Mouse (Mus musculus) spleen, adult 2 months (tissue): ENCODE measurements around the gene Klhl7. TPM values are rescaled to one million over a fixed set of nuclear protein-coding genes. Genes with fewer than 3 reads are reported as not detected.

Experiments
- DNase-seq, 2 experiments: peaks; one replicate each; pipeline versions ENCODE4 v3.0.0 to v3.0.0-alpha.2; 2012 to 2021; ENCODE audit warnings: low spot score in 2 of 2, low read depth in 1 of 2
- H3K27ac ChIP-seq: fragments of 200-500 bp; 2 replicates; pipeline ENCODE4 v1.5.1; 2012; ENCODE audit warnings: low read length, inconsistent platforms; ENCODE audit not compliant: insufficient read depth
- H3K27me3 ChIP-seq: fragments of 200-500 bp; 2 replicates; pipeline ENCODE4 v1.6.1; 2012; ENCODE audit warnings: mild to moderate bottlenecking, moderate library complexity, low read length, inconsistent platforms; ENCODE audit not compliant: control insufficient read depth, insufficient read depth
- H3K36me3 ChIP-seq: fragments of 200-500 bp; 2 replicates; pipeline ENCODE4 v1.6.1; 2012; ENCODE audit warnings: mild to moderate bottlenecking, low read length, inconsistent platforms; ENCODE audit not compliant: control insufficient read depth, insufficient read depth
- H3K4me1 ChIP-seq: fragments of 200-500 bp; 2 replicates; pipeline ENCODE4 v1.6.1; 2011; ENCODE audit warnings: inconsistent platforms; ENCODE audit not compliant: control insufficient read depth, insufficient read depth, insufficient read length
- H3K4me3 ChIP-seq: fragments of 200-500 bp; 2 replicates; pipeline ENCODE4 v1.5.1; 2011; ENCODE audit warnings: mild to moderate bottlenecking, inconsistent platforms; ENCODE audit not compliant: insufficient read depth, insufficient read length; ENCODE audit errors: extremely low read depth
- CTCF ChIP-seq: fragments of 200-500 bp; IDR thresholded peaks from 2 replicates; pipeline ENCODE4 v1.5.1; 2011; ENCODE audit warnings: mild to moderate bottlenecking, inconsistent platforms; ENCODE audit not compliant: insufficient read depth, insufficient read length, insufficient replicate concordance; ENCODE audit errors: extremely low read depth
- POLR2A ChIP-seq: fragments of 200-500 bp; IDR thresholded peaks from 2 replicates; pipeline ENCODE4 v1.6.1; 2011; ENCODE audit warnings: low read depth, low read length, inconsistent platforms
- WGBS: fragments of 180-500 bp; shearing (Covaris S2); methylation state at CpG from one replicate; pipeline ENCODE4 v1.1.7; 2018; 5-methylcytosine and 5-hydroxymethylcytosine counted together
- polyA plus RNA-seq: library from polyadenylated mRNA; depleted of rRNA; stranded (reverse); fragments of >200 nt; gene quantifications from 2 replicates; pipeline ENCODE4 v1.2.3, GENCODE M21; 2012

Klhl7 gene
- polyA plus RNA-seq, 1 experiment = 0.95 TPM

DNA sequence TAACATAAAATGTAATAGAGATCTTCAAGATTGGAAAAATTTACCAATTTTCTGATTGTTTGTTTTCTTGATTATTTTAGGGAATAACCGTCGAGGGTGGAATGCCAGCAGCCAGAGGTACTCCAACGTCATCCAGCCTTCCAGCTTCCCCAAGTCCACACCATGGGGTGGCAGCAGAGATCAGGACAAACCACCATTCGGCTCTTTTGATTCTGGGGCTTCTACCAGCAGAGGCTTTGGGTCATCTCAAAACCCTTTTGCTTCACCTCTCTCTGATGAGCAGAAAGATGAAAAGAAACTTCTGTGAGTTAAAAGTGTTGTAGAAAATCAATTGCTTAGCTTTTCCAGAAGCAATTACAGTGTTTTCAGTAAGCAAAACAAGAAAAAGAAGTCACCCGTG, 66.9 kb downstream of the Klhl7 start:
- 84% methylated on average over 5 of the region's 5 CpGs for WGBS
- peaks cover 4% of the 10 kb centered on the region; the same call in 1 of the 2 replicates for H3K4me1 ChIP-seq
- peaks cover 11% of the 10 kb centered on the region for H3K36me3 ChIP-seq
- H3K27me3 ChIP-seq = no peaks in the 10 kb centered on the region
- H3K27ac ChIP-seq = no peak overlapping the region
- no peak overlapping the region for H3K4me3 ChIP-seq
- TF ChIP-seq POLR2A (no peak), CTCF (peak; percentile 7; the same call in 1 of the 2 replicates)
- DNase-seq = no peak

- H3K4me1 ChIP-seq = peaks cover 4% of the 10 kb centered on the region; the same call in 1 of the 2 replicates
- 97% methylated on average over 6 of the region's 6 CpGs for WGBS
- DNase-seq = no peak
- TF ChIP-seq POLR2A (no peak), CTCF (no peak)
- no peak overlapping the region for H3K27ac ChIP-seq
- no peaks in the 10 kb centered on the region for H3K27me3 ChIP-seq
- H3K36me3 ChIP-seq = peaks cover 14% of the 10 kb centered on the region
- H3K4me3 ChIP-seq = no peak overlapping the region
These were observed 69.5 kb downstream of the Klhl7 start for GRCm38 (mm10) chr5:24169881-24170280.

GRCm38 (mm10) chr5:24172092-24172491, 71.7 kb downstream of the Klhl7 start:
- Histone ChIP-seq H3K27ac (no peak overlapping the region), H3K27me3 (no peaks in the 10 kb centered on the region; the same call in 1 of the 2 replicates), H3K4me1 (no peaks in the 10 kb centered on the region), H3K36me3 (peaks cover 14% of the 10 kb centered on the region), H3K4me3 (no peak overlapping the region)
- DNase-seq = no peak
- TF ChIP-seq POLR2A = no peak
- TF ChIP-seq CTCF = no peak

- TF ChIP-seq POLR2A (no peak), CTCF (no peak)
- WGBS = 91% methylated on average over 16 of the region's 16 CpGs
- Histone ChIP-seq H3K4me1 (no peaks in the 10 kb centered on the region), H3K27me3 (no peaks in the 10 kb centered on the region), H3K27ac (no peak overlapping the region), H3K4me3 (no peak overlapping the region), H3K36me3 (peaks cover 15% of the 10 kb centered on the region)
- no peak for DNase-seq
These were observed 81.3 kb downstream of the Klhl7 start for GRCm38 (mm10) chr5:24181514-24182295.

GRCm38 (mm10) chr5:24182296-24182734, 81.9 kb downstream of the Klhl7 start:
- Histone ChIP-seq H3K36me3 (peaks cover 14% of the 10 kb centered on the region), H3K4me3 (no peak overlapping the region), H3K27me3 (no peaks in the 10 kb centered on the region), H3K4me1 (no peaks in the 10 kb centered on the region), H3K27ac (no peak overlapping the region)
- WGBS = 96% methylated on average over 9 of the region's 9 CpGs
- DNase-seq = no peak
- no peak for TF ChIP-seq POLR2A
- no peak for TF ChIP-seq CTCF

DNA sequence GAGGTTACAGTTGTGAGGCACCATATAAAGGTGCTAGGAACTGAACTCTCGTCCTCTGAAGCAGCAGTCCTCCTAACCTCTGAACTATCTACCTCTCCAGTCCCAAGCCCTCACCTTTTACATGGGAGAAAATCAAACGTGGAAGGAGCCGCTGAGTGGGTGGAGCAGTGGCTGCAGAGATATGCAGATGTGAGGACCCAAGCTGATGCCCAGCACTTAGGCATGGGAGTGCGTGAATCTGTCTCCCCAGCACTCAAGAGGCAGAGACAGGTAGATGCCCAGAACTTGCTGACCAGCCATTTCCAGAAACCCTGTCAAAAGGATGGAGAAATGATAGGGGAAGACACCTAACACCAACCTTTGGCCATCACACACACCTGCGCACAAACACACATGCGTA, 82.7 kb downstream of the Klhl7 start:
- Histone ChIP-seq H3K4me1 (no peaks in the 10 kb centered on the region), H3K27ac (no peak overlapping the region), H3K27me3 (no peaks in the 10 kb centered on the region), H3K36me3 (peaks cover 13% of the 10 kb centered on the region), H3K4me3 (no peak overlapping the region)
- DNase-seq = no peak
- WGBS = 88% methylated on average over 6 of the region's 6 CpGs
- TF ChIP-seq POLR2A = no peak
- TF ChIP-seq CTCF = no peak

- 96% methylated on average over 5 of the region's 5 CpGs for WGBS
- Histone ChIP-seq H3K27me3 (no peaks in the 10 kb centered on the region), H3K4me3 (no peak overlapping the region), H3K27ac (no peak overlapping the region), H3K36me3 (peaks cover 13% of the 10 kb centered on the region), H3K4me1 (no peaks in the 10 kb centered on the region)
- no peak for DNase-seq
- TF ChIP-seq CTCF = no peak
- no peak for TF ChIP-seq POLR2A
These were observed 83.6 kb downstream of the Klhl7 start for GRCm38 (mm10) chr5:24184011-24184410.
